Mouse (Mus musculus) liver, embryonic 14.5 days (tissue): ENCODE measurements around the gene Nlgn2.

Experiments
- CTCF ChIP-seq: IDR thresholded peaks from 2 replicates; pipeline ENCODE4 v1.5.1; 2016; ENCODE audit warnings: antibody characterized with exemption, low read depth, control low read depth
- EP300 ChIP-seq: IDR thresholded peaks from 2 replicates; pipeline ENCODE4 v1.6.1; 2016; ENCODE audit warnings: antibody characterized with exemption, low read depth

DNA sequence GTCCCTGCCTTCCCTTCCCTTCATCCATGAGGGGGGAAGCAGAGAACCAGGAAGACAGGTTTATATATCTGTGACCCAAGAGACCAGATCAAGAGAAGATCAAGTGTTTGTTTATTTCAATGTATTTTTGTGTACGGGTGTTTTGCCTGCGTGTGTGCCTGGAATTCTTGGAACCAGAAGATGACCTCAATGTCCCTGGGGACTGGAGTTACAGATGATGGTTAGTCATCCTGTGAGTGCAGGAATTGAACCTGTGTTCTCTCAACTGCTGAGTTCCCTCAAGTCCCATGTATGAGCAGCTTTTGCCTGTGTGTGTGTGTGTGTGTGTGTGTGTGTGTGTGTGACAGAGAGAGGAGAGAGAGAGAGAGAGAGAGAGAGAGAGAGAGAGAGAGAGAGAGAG is 29.9 kb downstream of the Nlgn2 start:
- TF ChIP-seq CTCF (no peak), EP300 (no peak)
